Mouse (Mus musculus) lung, adult 2 months (tissue): ENCODE results near the gene Aunip.

Experiments
- CTCF ChIP-seq: fragments of 200-500 bp; IDR thresholded peaks from 2 replicates; pipeline ENCODE4 v1.5.1; 2011; ENCODE audit warnings: mild to moderate bottlenecking, low read length, control low read depth; ENCODE audit not compliant: insufficient read depth
- POLR2A ChIP-seq: fragments of 200-500 bp; IDR thresholded peaks from 2 replicates; pipeline ENCODE4 v1.6.1; 2011; ENCODE audit warnings: low read depth, mild to moderate bottlenecking, control low read depth, low read length, borderline replicate concordance; ENCODE audit errors: extremely low read depth

- no peak for TF ChIP-seq CTCF
- TF ChIP-seq POLR2A = no peak
Measured at GRCm38 (mm10) chr4:134469985-134470384, 40.8 kb upstream of the Aunip start.
